Mouse (Mus musculus) fibroblast of lung, adult 2 months (primary cell): ENCODE measurements around the gene Dbi.

Experiments
- DNase-seq: peaks from one replicate; pipeline ENCODE4 v3.0.0-alpha.2; 2011; ENCODE audit warnings: low read depth

Dbi gene

DNA sequence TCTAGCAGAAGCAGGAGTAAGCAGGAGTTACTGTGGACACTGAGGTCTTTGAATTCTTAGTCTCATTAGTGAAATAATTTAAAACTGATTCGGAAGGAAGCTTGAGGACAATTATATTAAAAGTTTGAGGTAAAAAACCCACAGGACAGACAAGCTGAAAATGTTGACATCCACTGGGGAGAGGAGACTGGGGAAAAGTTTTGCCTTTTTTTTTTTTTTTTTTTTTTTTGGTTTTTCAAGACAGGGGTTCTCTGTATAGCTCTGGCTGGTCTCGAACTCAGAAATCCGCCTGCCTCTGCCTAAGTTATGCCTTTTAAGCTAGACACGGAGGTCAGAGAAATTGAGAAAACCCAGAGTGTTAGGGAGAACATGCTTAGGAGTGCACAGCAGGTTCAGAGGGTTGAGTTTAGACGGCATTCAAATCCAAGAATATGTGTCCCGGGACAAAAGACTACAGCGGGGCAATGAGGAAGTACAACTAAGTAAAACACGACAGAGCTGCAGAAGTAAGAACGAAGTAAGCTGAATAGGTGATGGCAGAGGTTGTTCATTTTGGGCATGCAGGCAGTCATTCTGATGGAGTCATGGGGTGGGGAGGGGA lies 1.2 kb upstream of the Dbi start:
- DNase-seq = no peak

DNA sequence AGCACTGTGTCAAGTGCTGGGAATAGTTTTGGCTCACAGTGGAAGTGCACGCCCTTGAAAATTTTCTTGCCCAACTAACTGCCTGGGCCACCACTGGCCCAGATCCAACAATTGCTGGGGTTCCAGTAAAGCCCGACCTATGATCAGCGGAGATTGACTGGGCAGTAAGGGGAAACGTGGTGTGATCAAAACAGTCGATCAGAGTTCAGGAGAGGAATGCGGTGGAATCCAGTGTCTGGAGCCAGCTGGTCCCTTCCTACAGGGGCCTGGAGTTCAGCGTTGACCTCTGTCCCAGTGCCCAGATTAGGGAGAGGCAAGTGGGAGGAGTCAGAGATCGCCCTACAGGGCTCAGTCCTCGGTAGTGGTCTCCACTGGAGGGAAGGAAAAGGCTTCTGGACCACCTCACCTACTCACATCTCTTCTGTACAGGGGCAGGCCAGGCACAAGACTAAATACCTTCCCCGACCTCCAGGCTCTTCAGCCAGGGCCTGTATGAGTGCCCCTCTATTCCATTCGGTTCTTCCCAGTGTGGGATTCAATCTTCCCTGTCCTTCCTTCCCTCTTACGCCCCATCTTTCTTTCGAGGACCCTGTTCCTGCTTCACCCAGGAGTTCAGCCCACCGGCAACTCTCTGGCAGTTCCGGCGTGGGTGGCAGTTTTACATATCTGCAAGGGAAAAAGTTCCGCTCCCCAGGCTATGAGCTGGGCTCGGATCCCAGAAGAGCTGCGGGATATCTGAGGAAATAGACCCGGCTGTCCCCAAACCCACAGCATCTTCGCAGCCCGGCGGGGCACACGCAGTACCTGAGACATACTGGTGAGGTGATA lies 523 bp downstream of the Dbi start:
- DNase-seq = peak; percentile 49

DNA sequence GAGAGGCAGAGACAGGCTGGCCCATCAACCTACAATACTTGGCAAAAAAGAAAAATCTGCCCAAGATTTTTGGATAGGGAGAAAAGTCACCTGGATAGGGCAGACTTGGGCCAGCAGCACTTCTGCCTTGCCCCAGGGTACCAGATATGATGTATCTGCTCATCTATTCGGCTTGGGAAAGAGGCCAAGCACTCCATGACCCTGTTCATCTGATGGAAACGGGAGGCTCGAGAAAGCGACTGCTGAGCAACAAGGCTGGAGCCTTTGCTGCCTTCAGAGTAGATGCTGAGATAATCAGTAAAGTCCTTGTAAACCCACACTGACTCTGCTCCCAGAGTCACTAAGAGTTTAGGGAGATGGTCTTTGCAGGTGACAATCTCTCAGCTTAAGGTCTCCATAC lies 1.5 kb downstream of the Dbi start:
- DNase-seq = no peak

DNA sequence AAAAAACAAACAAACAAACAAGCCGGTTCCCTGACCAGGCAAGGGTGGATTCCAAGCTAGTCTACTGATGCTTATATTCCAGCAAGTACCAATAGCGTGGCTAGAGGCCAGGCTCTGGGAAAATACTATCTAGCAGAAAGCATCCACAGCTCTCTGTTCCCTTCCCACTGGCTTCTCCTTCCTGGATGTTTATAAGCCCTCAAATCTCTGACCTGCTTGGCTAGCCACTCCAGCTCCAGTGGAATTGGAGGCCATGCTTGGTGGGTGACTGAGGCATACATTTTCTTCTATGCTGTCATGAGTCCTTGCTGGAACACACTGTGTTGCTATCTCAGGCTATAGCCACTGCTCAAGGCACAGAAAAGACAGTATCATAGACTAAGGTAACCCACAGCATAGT lies 2.0 kb downstream of the Dbi start:
- no peak for DNase-seq

- DNase-seq = no peak
Observed at GRCm38 (mm10) chr1:120116106-120116505, 4.8 kb downstream of the Dbi start.

GRCm38 (mm10) chr1:120115671-120116081 lies 5.2 kb downstream of the Dbi start:
- DNase-seq = peak; percentile 96

DNA sequence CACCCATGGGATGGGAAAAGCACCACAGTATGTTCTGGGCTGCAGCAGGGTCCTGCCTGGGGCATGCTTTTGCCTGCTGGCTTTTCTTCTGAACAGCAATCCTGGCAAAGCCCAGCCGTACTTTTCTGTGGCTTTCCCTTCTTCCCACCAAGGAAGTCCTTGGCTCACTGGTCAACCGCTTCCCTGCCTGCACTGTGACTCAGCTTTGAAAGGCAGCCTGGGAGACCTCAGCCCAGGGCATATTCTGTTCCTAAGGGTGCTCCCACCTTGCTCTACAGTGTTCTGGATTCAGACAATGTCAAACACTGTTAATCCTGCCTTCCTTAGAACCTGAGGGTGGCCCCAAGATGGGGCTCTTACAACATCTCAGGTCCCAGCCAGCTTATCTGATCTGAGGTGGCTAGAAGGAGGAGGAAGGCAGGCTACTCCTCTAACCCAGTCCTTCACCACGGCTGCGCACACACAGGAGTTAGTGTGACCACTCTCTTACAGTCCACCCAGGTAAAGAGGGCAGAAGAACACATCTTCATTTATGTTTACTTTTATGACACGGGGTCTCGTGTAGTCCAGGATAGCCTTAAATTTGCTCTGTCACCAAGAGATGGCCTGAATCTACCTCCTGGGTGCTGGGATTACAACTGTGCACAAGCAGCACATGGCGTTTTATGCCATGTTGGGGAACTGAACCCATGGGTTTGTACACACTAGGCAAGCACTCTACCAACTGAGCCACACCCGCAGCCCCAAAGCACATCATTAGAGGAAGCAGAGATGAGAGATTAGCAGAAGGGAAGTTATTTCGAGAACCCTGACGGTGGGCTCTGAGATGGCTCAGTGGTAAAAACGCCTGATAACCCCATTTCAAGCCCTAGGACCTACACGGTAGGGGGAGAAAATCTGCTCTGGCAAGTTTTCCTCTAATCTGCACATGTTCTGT lies 8.4 kb downstream of the Dbi start:
- DNase-seq = peak; percentile 60

- DNase-seq = no peak
Observed at GRCm38 (mm10) chr1:120111766-120112165, 9.1 kb downstream of the Dbi start.

DNA sequence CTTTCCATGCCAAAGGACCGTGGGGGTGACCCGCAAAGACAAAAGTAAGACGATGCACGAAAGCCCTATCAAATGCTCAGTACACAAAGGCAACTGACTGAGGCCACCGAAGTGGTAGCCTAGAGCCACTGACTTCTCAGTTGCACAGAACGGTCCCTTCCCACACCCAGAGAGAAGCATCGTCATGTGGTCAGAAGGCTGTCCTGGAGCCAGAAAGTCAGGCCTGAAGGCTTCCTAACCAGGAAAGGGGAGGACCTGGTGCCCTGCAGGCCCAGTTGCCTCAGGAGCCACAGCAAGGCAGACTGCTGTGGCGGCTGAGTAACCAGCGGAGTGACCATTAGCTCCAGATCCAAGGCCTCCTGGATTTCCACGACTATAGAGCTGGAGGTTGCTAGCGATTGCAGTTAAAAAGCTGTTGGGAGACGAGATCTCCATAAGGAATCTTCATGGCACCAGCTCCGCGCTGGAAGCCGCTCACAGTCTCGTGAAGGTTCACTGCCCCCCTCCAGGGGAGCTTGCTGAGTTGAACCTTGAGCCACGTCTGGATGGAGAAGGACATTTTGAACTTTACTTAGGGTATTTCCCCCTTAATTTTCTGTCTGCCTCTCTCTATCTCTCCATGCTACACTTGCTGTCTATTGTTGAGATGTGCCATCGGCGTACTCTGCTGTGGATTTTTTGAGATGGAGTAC lies 11.0 kb downstream of the Dbi start:
- DNase-seq = no peak

GRCm38 (mm10) chr1:120105556-120105959 lies 15.3 kb downstream of the Dbi start:
- no peak for DNase-seq

- no peak for DNase-seq
Observed at GRCm38 (mm10) chr1:120101227-120101609, 19.7 kb downstream of the Dbi start.

DNA sequence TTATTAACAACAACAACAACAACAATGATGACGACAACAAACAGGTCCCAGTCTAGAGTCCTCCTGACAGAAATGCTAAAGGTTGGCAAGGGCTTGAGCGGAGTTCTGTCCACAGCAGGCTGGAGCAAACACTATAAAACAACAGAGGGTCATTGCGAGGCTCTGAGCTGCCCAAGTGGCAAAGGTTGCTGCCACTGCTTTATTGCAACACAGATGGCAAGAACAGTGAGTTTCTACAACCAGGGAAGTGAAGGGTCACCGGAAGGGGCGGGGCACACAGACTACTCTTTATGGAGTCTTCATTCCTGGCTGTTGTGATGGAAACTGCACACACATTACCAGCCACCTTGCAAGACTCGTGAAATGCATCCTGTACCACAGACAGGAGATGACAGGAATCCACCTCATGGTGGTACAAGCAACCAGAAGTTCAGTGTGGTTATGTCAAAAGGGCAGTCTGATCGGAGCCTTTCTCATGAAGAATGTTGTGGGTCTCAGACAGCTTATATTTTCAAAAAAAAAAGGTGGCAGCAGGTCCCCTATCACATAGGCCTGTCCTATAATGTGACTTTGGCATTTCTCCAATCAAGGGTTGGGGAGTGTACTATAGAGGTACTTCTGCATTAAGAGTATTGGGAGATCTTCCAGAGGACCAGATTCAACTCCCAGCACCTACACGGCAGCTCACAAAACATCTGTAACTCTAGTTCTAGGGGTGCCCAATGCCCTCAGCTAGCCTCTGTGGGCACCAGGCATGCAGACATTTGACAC lies 20.2 kb downstream of the Dbi start:
- no peak for DNase-seq

DNA sequence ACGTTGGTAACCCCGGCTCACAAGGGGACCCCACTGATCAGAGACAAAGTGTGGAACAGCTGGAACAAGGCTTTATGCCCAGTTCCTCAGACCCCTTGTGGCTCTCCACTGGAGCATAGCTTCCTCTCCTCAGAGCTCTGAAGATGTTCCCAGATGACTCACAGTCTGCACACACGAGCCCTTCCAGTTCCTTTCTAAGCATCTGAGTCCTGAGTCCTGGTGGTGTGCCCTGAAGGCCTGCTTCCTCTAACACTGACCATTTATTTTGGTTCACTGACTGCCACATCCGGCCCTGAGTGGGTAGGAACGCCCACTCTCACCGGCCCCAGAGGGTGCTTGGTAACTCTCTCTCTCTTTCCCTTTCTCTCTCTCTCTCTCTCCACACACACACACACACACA lies 21.4 kb downstream of the Dbi start:
- DNase-seq = no peak

- peak; percentile 58 for DNase-seq
Observed at GRCm38 (mm10) chr1:120098327-120098726, 22.6 kb downstream of the Dbi start.

- no peak for DNase-seq
Observed at GRCm38 (mm10) chr1:120094920-120095319, 26.0 kb downstream of the Dbi start.

DNA sequence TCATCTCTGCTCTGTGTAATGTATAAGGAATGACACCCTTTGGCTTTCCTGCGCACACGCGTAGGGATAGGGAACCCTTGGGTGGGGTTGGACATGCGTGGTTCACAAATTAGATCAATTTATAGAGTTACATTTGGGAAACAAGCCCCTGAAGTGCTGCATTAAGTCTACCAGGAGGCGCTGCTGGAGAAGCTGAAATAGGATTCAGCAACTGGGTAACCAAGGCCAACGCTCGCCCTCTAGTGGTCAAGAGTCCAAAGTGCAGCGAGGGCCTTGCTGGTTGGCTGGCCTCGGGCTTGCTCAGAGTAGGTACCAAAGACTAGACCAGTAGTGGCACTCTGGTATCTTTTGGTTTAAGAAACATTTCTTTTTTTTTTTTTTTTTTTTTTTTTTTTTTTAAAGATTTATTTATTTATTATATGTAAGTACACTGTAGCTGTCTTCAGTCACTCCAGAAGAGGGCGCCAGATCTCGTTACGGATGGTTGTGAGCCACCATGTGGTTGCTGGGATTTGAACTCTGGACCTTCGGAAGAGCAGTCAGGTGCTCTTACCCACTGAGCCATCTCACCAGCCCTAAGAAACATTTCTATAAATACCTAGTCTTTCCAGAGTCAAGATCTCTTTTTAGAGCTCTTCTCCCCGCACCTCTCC lies 27.3 kb downstream of the Dbi start:
- DNase-seq = peak; percentile 72

DNA sequence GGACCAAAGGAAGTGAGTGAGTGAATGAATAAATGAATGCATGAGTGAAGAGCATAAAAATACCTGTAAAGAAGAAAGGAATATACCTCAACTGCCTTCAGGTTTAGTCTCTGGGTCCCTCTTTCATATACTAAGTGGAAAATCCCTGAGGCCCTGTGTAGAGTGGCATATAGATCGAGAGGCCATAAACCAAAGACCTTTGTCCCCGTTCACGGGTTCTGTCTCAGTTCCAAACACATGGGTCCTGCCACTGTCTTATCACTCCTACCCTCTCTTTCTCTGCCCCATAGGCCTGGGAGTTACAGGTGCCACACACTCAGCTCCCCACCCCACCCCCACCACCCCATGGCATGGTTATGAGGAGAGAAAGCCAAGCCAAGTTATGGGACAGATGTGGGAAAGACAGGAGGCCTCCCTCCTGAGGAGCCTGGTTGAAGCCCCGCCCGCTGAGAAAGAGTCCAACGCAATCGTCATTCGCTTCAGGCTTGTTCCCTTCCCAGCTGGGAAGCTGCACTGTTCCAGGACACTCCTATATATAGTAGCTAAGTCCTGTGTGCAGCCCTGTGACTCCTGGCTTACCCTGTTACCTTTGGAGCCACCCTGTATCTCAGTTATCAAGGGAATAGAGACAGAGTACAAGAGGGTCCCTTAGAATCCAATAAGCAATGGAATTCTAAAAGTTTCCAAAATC lies 29.9 kb downstream of the Dbi start:
- DNase-seq = no peak

- no peak for DNase-seq
Observed at GRCm38 (mm10) chr1:120089180-120089579, 31.7 kb downstream of the Dbi start.

DNA sequence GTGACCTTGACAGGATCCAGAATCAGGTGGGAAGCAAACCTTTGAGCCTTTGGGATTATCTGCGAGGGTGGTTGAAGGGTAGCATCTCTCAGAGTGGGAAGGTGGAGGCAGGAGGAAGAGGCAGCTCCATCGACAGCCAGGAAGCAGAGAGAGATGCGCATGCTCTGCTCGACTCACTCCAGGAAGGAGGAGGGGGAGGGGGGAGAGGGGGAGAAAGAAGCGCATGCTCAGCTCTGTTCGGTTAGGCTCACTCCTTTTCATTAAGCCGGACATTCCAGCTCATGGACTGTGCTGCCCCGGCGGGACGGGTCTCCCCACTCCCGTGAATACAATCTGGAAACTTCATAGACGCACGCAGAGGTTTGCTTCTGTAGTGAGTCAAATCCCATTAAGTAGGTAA lies 34.2 kb downstream of the Dbi start:
- DNase-seq = no peak

- no peak for DNase-seq
Observed at GRCm38 (mm10) chr1:120085696-120086095, 35.2 kb downstream of the Dbi start.
